Mouse (Mus musculus) gastrocnemius, adult 2 months (tissue): ENCODE results near the gene Gm49601. TPM values are rescaled to one million over a fixed set of nuclear protein-coding genes. Genes with fewer than 3 reads are reported as not detected.

ENCODE experiments used
- DNase-seq: peaks from one replicate; pipeline ENCODE4 v3.0.0; 2022
- H3K27ac ChIP-seq: fragments of 200-600 bp; 2 replicates; pipeline ENCODE4 v1.8.1; 2022; ENCODE audit warnings: mild to moderate bottlenecking
- H3K4me3 ChIP-seq: fragments of 200-600 bp; 2 replicates; pipeline ENCODE4 v1.8.1; 2022; ENCODE audit warnings: mild to moderate bottlenecking, moderate library complexity
- CTCF ChIP-seq: fragments of 200-600 bp; IDR thresholded peaks from 2 replicates; pipeline ENCODE4 v1.8.1; 2022; ENCODE audit warnings: antibody characterized with exemption, mild to moderate bottlenecking, moderate library complexity
- intact Hi-C: fragments of 180-260 bp; cut with DNase I; formaldehyde crosslinking; loops from one replicate; pipeline ENCODE4 v1.15.1; 2025
- total RNA-seq, 2 experiments: library from RNA; stranded (reverse); gene quantifications; 2 replicates each; pipeline ENCODE4 v1.2.3; 2021

The Gm49601 gene
- total RNA-seq, 2 experiments from 2014 or later: 0.61 to 1.1 TPM

GRCm38 (mm10) chr16:18589804-18590790, 36.1 kb downstream of the Gm49601 start, which contains the start of gene Tbx1:
TSS of gene Tbx1 (minus strand) at chr16:18590671.
- intact Hi-C loops: no loop called here
- H3K4me3 ChIP-seq: peak within 1 kb of the TSS; percentile 68
- H3K27ac ChIP-seq: no peak within 1 kb of the TSS
- no peak for DNase-seq
- TF ChIP-seq CTCF: peak; percentile 43

- no peak for TF ChIP-seq CTCF
- no peak overlapping the region for H3K4me3 ChIP-seq
- intact Hi-C loops: no loop called here
Measured at GRCm38 (mm10) chr16:18589080-18589621, 37.1 kb downstream of the Gm49601 start.

GRCm38 (mm10) chr16:18588738-18589055, 37.5 kb downstream of the Gm49601 start:
- no peak for TF ChIP-seq CTCF
- H3K27ac ChIP-seq: no peak overlapping the region
- DNase-seq: no peak
- intact Hi-C loops: no loop called here
- H3K4me3 ChIP-seq: no peak overlapping the region

More at GRCm38 (mm10) chr16:18589080-18589621, 37.1 kb downstream of the Gm49601 start:
- H3K27ac ChIP-seq: no peak overlapping the region
- DNase-seq: no peak

- Histone ChIP-seq H3K27ac (no peak overlapping the region), H3K4me3 (peak overlapping the region; percentile 25)
- intact Hi-C loops: no loop called here
- no peak for DNase-seq
- no peak for TF ChIP-seq CTCF
Measured at GRCm38 (mm10) chr16:18587847-18588737, 38.1 kb downstream of the Gm49601 start.

- no peak for DNase-seq
- no peak for TF ChIP-seq CTCF
- H3K27ac ChIP-seq: peak overlapping the region; percentile 53; the same call in 1 of the 2 replicates
- intact Hi-C loops: no loop called here
- H3K4me3 ChIP-seq: peak overlapping the region; percentile 73
Measured at GRCm38 (mm10) chr16:18586906-18587546, 39.2 kb downstream of the Gm49601 start.

GRCm38 (mm10) chr16:18586076-18586905, 39.9 kb downstream of the Gm49601 start:
- TF ChIP-seq CTCF: no peak
- Histone ChIP-seq H3K4me3 (peak overlapping the region; percentile 73), H3K27ac (peak overlapping the region; percentile 53)
- no peak for DNase-seq
- intact Hi-C loops: no loop called here

GRCm38 (mm10) chr16:18585676-18586075, 40.6 kb downstream of the Gm49601 start:
- peak overlapping the region; percentile 53 for H3K27ac ChIP-seq
- TF ChIP-seq CTCF: no peak
- intact Hi-C loops: no loop called here
- peak overlapping the region; percentile 73 for H3K4me3 ChIP-seq
- DNase-seq: no peak

GRCm38 (mm10) chr16:18584901-18585510, 41.2 kb downstream of the Gm49601 start:
- H3K27ac ChIP-seq: peak overlapping the region; percentile 53; the same call in 1 of the 2 replicates
- no peak for TF ChIP-seq CTCF
- DNase-seq: no peak
- peak overlapping the region; percentile 73 for H3K4me3 ChIP-seq
- intact Hi-C loops: no loop called here

GRCm38 (mm10) chr16:18583673-18584357, 42.4 kb downstream of the Gm49601 start:
- Histone ChIP-seq H3K4me3 (no peak overlapping the region), H3K27ac (no peak overlapping the region)
- no peak for TF ChIP-seq CTCF
- intact Hi-C loops: no loop called here
- DNase-seq: no peak

GRCm38 (mm10) chr16:18583169-18583568, 43.1 kb downstream of the Gm49601 start:
- Histone ChIP-seq H3K27ac (no peak overlapping the region), H3K4me3 (no peak overlapping the region)
- no peak for DNase-seq
- no peak for TF ChIP-seq CTCF
- intact Hi-C loops: no loop called here
